Mouse (Mus musculus) kidney, adult 11 months (tissue): Measurements from ENCODE around the gene Zmym6.

Experiments
- DNase-seq: peaks from one replicate; pipeline ENCODE4 v3.0.0; 2022

Zmym6 gene

GRCm38 (mm10) chr4:127125834-127126463 is 48.8 kb downstream of the Zmym6 start:
- peak; percentile 75 for DNase-seq

- DNase-seq, result no peak
Observed at GRCm38 (mm10) chr4:127134687-127135086, 57.5 kb downstream of the Zmym6 start.

- no peak for DNase-seq
Observed at GRCm38 (mm10) chr4:127137591-127137990, 60.4 kb downstream of the Zmym6 start.

GRCm38 (mm10) chr4:127138486-127138885 is 61.3 kb downstream of the Zmym6 start:
- no peak for DNase-seq

GRCm38 (mm10) chr4:127150031-127150430 is 72.8 kb downstream of the Zmym6 start:
- no peak for DNase-seq

- no peak for DNase-seq
Observed at GRCm38 (mm10) chr4:127153345-127153744, 76.2 kb downstream of the Zmym6 start.

GRCm38 (mm10) chr4:127155757-127156156 is 78.6 kb downstream of the Zmym6 start:
- no peak for DNase-seq

GRCm38 (mm10) chr4:127157746-127158145 is 80.6 kb downstream of the Zmym6 start:
- no peak for DNase-seq

- DNase-seq, result no peak
Observed at GRCm38 (mm10) chr4:127163926-127164325, 86.7 kb downstream of the Zmym6 start.

GRCm38 (mm10) chr4:127167096-127167495 is 89.9 kb downstream of the Zmym6 start:
- no peak for DNase-seq

- no peak for DNase-seq
Observed at GRCm38 (mm10) chr4:127167731-127168130, 90.5 kb downstream of the Zmym6 start.

- DNase-seq, result peak; percentile 9
Observed at GRCm38 (mm10) chr4:127168211-127168913, 91.2 kb downstream of the Zmym6 start.

GRCm38 (mm10) chr4:127168914-127169345 is 91.7 kb downstream of the Zmym6 start, which contains the start of gene Dlgap3:
TSS of gene Dlgap3 (plus strand) at chr4:127169204.
- DNase-seq, result no peak

GRCm38 (mm10) chr4:127169346-127170221 is 92.4 kb downstream of the Zmym6 start:
- no peak for DNase-seq

GRCm38 (mm10) chr4:127170866-127171265 is 93.7 kb downstream of the Zmym6 start:
- DNase-seq, result no peak

GRCm38 (mm10) chr4:127171341-127171905 is 94.2 kb downstream of the Zmym6 start:
- no peak for DNase-seq

- no peak for DNase-seq
Observed at GRCm38 (mm10) chr4:127172119-127172518, 94.9 kb downstream of the Zmym6 start.

- no peak for DNase-seq
Observed at GRCm38 (mm10) chr4:127172614-127173013, 95.4 kb downstream of the Zmym6 start.

- DNase-seq, result peak; percentile 17
Observed at GRCm38 (mm10) chr4:127173461-127173860, 96.3 kb downstream of the Zmym6 start.
